Mouse (Mus musculus) hindbrain, embryonic 11.5 days (tissue): ENCODE data around the gene Kcnk15. TPM values are rescaled to one million over a fixed set of nuclear protein-coding genes. Genes with fewer than 3 reads are reported as not detected.

Experiments
- ATAC-seq: fragments of 200-750 bp; cut with Nextera tagmentation; 2 replicates; pipeline ENCODE4 v1.8.0; 2017; ENCODE audit warnings: mild to moderate bottlenecking, moderate TSS enrichment, moderate library complexity; ENCODE audit not compliant: low FRiP score
- DNase-seq: peaks from one replicate; pipeline ENCODE4 v3.0.0-alpha.2; 2015; ENCODE audit warnings: low spot score
- H3K27ac ChIP-seq: fragments of 300-500 bp; sonication (generic); 2 replicates; pipeline ENCODE4 v1.5.1; 2014; ENCODE audit warnings: mild to moderate bottlenecking, low read depth, low read length
- H3K27me3 ChIP-seq: fragments of 300-500 bp; sonication (generic); 2 replicates; pipeline ENCODE4 v1.6.1; 2014; ENCODE audit warnings: mild to moderate bottlenecking, low read length, moderate library complexity, mixed read lengths; ENCODE audit not compliant: control insufficient read depth, insufficient read depth
- H3K36me3 ChIP-seq: fragments of 300-500 bp; sonication (generic); 2 replicates; pipeline ENCODE4 v1.6.1; 2014; ENCODE audit warnings: mild to moderate bottlenecking, low read length, moderate library complexity, mixed read lengths; ENCODE audit not compliant: control insufficient read depth, insufficient read depth
- H3K4me1 ChIP-seq: fragments of 300-500 bp; sonication (generic); replicated peaks from 2 replicates; pipeline ENCODE4 v1.6.1; 2014; ENCODE audit warnings: low read length, mixed read lengths; ENCODE audit not compliant: control insufficient read depth, insufficient read depth
- H3K4me2 ChIP-seq: fragments of 300-500 bp; sonication (generic); replicated peaks from 2 replicates; pipeline ENCODE4 v1.6.1; 2014; ENCODE audit warnings: mild to moderate bottlenecking, low read depth, low read length
- H3K4me3 ChIP-seq: fragments of 300-500 bp; sonication (generic); 2 replicates; pipeline ENCODE4 v1.5.1; 2014; ENCODE audit warnings: low read depth, low read length
- H3K9ac ChIP-seq: fragments of 300-500 bp; sonication (generic); 2 replicates; pipeline ENCODE4 v1.6.1; 2014; ENCODE audit warnings: low read depth, low read length
- H3K9me3 ChIP-seq: fragments of 300-500 bp; sonication (generic); 2 replicates; pipeline ENCODE4 v1.6.1; 2016; ENCODE audit warnings: low read length; ENCODE audit not compliant: control insufficient read depth
- WGBS: fragments of 180-500 bp; shearing (Covaris S2); extraction: QIAGEN DNeasy Blood & Tissue Kit; methylation state at CpG from one replicate; pipeline ENCODE4 v1.1.7; 2014; 5-methylcytosine and 5-hydroxymethylcytosine counted together
- polyA plus RNA-seq: library from polyadenylated mRNA; unstranded; fragments of >200 nt; fragmentation: Nextera tagmentation; extraction: Ambion mirVana; gene quantifications from 2 replicates; pipeline ENCODE4 v1.2.1, GENCODE M21; 2014

Kcnk15 gene
- polyA plus RNA-seq, 1 experiment from 2014 or later: not detected

GRCm38 (mm10) chr2:163825861-163826260 is 27.6 kb upstream of the Kcnk15 start:
- WGBS: 83% methylated on average over 1 of the region's 1 CpGs
- H3K36me3 ChIP-seq: no peaks in the 10 kb centered on the region
- no peak for DNase-seq
- no peak overlapping the region for H3K27ac ChIP-seq
- H3K4me1 ChIP-seq: no peaks in the 10 kb centered on the region
- H3K9me3 ChIP-seq: no peaks in the 10 kb centered on the region
- no peaks in the 10 kb centered on the region for H3K27me3 ChIP-seq
- no peak overlapping the region for H3K4me2 ChIP-seq
- no peak overlapping the region for H3K9ac ChIP-seq
- no peak overlapping the region for H3K4me3 ChIP-seq
- no peak for ATAC-seq

- Histone ChIP-seq H3K9ac (no peak overlapping the region), H3K4me2 (no peak overlapping the region), H3K4me1 (no peaks in the 10 kb centered on the region), H3K4me3 (no peak overlapping the region), H3K27me3 (no peaks in the 10 kb centered on the region), H3K27ac (no peak overlapping the region), H3K9me3 (no peaks in the 10 kb centered on the region), H3K36me3 (no peaks in the 10 kb centered on the region)
- WGBS: 81% methylated on average over 5 of the region's 5 CpGs
- ATAC-seq (no peak), DNase-seq (no peak)
Measured at GRCm38 (mm10) chr2:163826494-163826893, 27.0 kb upstream of the Kcnk15 start.

GRCm38 (mm10) chr2:163831163-163831562 is 22.3 kb upstream of the Kcnk15 start:
- 80% methylated on average over 1 of the region's 1 CpGs for WGBS
- Histone ChIP-seq H3K27ac (no peak overlapping the region), H3K4me1 (no peaks in the 10 kb centered on the region), H3K4me2 (no peak overlapping the region), H3K4me3 (no peak overlapping the region), H3K9me3 (no peaks in the 10 kb centered on the region), H3K27me3 (no peaks in the 10 kb centered on the region), H3K36me3 (no peaks in the 10 kb centered on the region), H3K9ac (no peak overlapping the region)
- DNase-seq: no peak
- no peak for ATAC-seq

- DNase-seq: peak; percentile 86
- H3K27me3 ChIP-seq: no peaks in the 10 kb centered on the region
- H3K9me3 ChIP-seq: no peaks in the 10 kb centered on the region
- H3K9ac ChIP-seq: no peak overlapping the region
- H3K4me3 ChIP-seq: no peak overlapping the region
- H3K36me3 ChIP-seq: no peaks in the 10 kb centered on the region
- H3K4me2 ChIP-seq: no peak overlapping the region
- WGBS: 33% methylated on average over 9 of the region's 9 CpGs
- no peaks in the 10 kb centered on the region for H3K4me1 ChIP-seq
- no peak overlapping the region for H3K27ac ChIP-seq
- peak; percentile 12; the same call in 1 of the 2 replicates for ATAC-seq
Measured at GRCm38 (mm10) chr2:163838043-163838442, 15.4 kb upstream of the Kcnk15 start.

- Histone ChIP-seq H3K4me3 (no peak overlapping the region), H3K4me1 (no peaks in the 10 kb centered on the region), H3K9me3 (no peaks in the 10 kb centered on the region), H3K27me3 (no peaks in the 10 kb centered on the region), H3K27ac (no peak overlapping the region), H3K9ac (no peak overlapping the region), H3K36me3 (no peaks in the 10 kb centered on the region), H3K4me2 (no peak overlapping the region)
- ATAC-seq (no peak), DNase-seq (no peak)
- 78% methylated on average over 6 of the region's 6 CpGs for WGBS
Measured at GRCm38 (mm10) chr2:163839519-163839918, 13.9 kb upstream of the Kcnk15 start.

DNA sequence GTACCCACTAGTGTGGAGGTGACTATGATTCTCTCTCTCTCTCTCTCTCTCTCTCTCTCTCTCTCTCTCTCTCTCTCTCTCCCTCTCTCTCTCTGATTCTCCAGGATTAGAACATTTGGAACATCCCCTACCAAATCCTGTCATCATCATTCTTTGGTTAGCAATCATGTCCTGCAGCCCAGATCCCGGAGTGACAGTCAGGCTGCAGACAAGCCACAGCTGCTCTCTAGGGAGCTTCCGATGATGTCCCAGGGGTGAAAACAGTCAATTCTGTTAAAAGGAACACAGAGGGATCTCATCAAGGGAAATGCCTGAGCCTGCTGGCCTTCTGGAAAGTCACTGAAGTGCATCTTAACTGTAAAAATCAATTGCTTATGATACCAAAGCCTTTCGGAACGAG is 11.4 kb upstream of the Kcnk15 start:
- Histone ChIP-seq H3K4me3 (no peak overlapping the region), H3K27ac (no peak overlapping the region), H3K9ac (no peak overlapping the region), H3K27me3 (no peaks in the 10 kb centered on the region), H3K9me3 (no peaks in the 10 kb centered on the region), H3K4me1 (no peaks in the 10 kb centered on the region), H3K4me2 (no peak overlapping the region), H3K36me3 (no peaks in the 10 kb centered on the region)
- ATAC-seq (no peak), DNase-seq (no peak)
- 80% methylated on average over 4 of the region's 4 CpGs for WGBS

DNA sequence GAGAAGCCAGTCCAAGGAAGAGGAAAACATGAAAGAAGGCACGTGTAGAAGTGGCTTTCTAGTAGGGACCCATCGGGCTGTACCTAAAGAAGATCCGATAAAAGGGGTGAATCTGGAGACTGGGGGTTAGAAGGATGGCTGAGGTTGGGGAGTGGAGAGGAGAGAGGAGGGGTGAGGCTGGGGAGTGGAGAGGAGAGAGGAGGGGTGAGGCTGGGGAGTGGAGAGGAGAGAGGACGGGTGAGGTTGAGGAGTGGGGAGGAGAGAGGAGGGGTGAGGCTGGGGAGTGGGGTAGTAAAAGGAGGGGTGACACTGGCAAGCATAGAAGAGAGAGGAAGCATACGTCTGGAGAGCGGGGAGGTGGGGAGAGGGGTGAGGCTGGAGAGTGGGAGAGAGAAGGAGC is 3.8 kb downstream of the Kcnk15 start:
- Histone ChIP-seq H3K4me1 (peaks cover 4% of the 10 kb centered on the region; the same call in 1 of the 2 replicates), H3K27me3 (peaks cover 51% of the 10 kb centered on the region), H3K36me3 (no peaks in the 10 kb centered on the region), H3K9ac (no peak overlapping the region), H3K4me2 (no peak overlapping the region), H3K9me3 (no peaks in the 10 kb centered on the region), H3K27ac (no peak overlapping the region), H3K4me3 (no peak overlapping the region)
- ATAC-seq: no peak; the same call in 1 of the 2 replicates
- DNase-seq: no peak
- 77% methylated on average over 6 of the region's 6 CpGs for WGBS

DNA sequence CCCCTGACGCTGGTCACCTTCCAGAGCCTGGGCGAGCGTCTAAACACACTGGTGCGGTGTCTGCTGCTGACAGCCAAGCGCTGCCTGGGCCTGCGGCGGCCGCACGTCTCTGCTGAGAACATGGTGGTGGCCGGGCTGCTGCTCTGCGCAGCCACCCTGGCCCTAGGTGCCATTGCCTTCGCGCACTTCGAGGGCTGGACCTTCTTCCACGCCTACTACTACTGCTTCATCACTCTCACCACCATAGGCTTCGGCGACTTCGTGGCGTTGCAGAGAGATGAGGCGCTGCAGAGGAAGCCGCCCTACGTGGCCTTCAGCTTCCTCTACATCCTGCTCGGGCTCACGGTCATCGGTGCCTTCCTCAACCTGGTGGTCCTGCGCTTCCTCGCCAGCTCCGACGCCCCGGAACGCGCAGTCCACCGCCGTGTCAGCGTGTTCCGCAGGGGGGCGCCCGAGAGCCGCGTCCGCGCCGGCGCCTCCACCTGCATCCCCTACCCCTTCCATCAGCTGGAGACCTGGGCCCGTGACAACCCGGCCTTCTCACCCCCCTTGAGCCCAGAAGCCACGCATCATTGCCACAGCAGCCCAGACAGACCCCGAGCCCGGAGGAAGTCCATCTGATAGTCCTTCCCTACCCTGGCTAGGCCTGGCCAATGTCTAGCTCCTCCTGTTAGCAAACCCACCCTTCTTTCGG is 5.0 kb downstream of the Kcnk15 start:
- peak; percentile 81 for DNase-seq
- Histone ChIP-seq H3K27ac (no peak overlapping the region), H3K27me3 (peaks cover 43% of the 10 kb centered on the region), H3K36me3 (no peaks in the 10 kb centered on the region), H3K4me1 (peaks cover 4% of the 10 kb centered on the region; the same call in 1 of the 2 replicates), H3K4me2 (no peak overlapping the region), H3K9ac (no peak overlapping the region), H3K9me3 (no peaks in the 10 kb centered on the region), H3K4me3 (no peak overlapping the region)
- WGBS: 20% methylated on average over 50 of the region's 50 CpGs
- peak; percentile 68; the same call in 1 of the 2 replicates for ATAC-seq

GRCm38 (mm10) chr2:163865311-163865710 is 11.9 kb downstream of the Kcnk15 start:
- Histone ChIP-seq H3K4me1 (no peaks in the 10 kb centered on the region), H3K9me3 (no peaks in the 10 kb centered on the region), H3K36me3 (no peaks in the 10 kb centered on the region), H3K27me3 (no peaks in the 10 kb centered on the region), H3K4me2 (no peak overlapping the region), H3K9ac (no peak overlapping the region), H3K4me3 (no peak overlapping the region), H3K27ac (no peak overlapping the region)
- DNase-seq (no peak), ATAC-seq (no peak)
- WGBS: 89% methylated on average over 5 of the region's 5 CpGs
